Mouse (Mus musculus) erythroblast, embryonic 14.5 days (primary cell): ENCODE results near the gene Dkkl1.
"Not testable (repeated sequence)": the region's sequence is repeated elsewhere in the genome, so short reads cannot be mapped to it uniquely, and the experiment has no call there.

Experiments
- GATA1 ChIP-seq: IDR thresholded peaks from 2 replicates; pipeline ENCODE4 v1.6.1; 2012; ENCODE audit warnings: low read length, inconsistent platforms, mixed read lengths
- TAL1 ChIP-seq: IDR thresholded peaks from 3 replicates; pipeline ENCODE4 v1.6.1; 2012; ENCODE audit warnings: low read length, inconsistent platforms, mixed read lengths

DNA sequence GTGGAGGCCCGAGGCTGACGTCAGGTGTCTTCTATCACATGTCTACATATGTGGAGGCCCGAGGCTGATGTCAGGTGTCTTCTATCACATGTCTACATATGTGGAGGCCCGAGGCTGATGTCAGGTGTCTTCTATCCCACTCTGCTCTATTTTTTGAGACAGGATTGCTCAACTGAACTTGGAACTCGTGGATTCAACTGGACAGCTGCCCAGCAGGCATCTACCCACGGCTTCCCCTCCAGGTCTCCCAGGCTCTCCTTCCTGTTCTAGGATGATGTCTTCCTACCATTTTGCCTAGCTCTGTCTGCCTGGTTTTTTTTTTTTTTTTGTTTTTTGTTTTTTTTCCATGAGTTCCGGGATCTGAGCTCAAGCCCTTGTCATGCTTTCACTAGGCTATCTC is 43.9 kb upstream of the Dkkl1 start:
- TF ChIP-seq TAL1, GATA1: not testable (repeated sequence)
